Mouse (Mus musculus) urinary bladder, postnatal 4 days (tissue): ENCODE data around the gene Pdx1.
A peak's percentile ranks its signal among the peaks of the same experiment; 100 is the strongest.

Experiments
- DNase-seq, 2 experiments: peaks; one replicate each; pipeline ENCODE4 v3.0.0; 2021 to 2022; ENCODE audit warnings: low spot score in 2 of 2

Gene Pdx1

DNA sequence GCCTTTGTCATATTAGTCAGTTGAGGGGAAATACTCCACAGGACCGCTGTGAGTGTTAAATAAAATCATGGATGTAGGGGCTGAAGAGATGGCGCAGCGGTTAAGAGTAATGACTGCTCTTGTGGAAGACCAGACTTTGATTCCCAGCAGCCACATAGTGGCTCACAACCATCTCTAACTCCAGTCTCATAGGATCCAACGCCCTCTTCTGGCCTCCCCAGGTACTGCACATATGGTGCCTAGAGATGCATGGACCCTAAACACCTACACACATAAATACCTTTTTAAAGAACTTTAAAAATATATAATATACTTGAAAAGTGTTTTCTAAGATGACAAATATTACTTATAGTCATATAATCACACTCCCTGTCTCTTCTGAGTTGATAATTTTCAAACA is 14.6 kb downstream of the Pdx1 start:
- no peak for DNase-seq

DNA sequence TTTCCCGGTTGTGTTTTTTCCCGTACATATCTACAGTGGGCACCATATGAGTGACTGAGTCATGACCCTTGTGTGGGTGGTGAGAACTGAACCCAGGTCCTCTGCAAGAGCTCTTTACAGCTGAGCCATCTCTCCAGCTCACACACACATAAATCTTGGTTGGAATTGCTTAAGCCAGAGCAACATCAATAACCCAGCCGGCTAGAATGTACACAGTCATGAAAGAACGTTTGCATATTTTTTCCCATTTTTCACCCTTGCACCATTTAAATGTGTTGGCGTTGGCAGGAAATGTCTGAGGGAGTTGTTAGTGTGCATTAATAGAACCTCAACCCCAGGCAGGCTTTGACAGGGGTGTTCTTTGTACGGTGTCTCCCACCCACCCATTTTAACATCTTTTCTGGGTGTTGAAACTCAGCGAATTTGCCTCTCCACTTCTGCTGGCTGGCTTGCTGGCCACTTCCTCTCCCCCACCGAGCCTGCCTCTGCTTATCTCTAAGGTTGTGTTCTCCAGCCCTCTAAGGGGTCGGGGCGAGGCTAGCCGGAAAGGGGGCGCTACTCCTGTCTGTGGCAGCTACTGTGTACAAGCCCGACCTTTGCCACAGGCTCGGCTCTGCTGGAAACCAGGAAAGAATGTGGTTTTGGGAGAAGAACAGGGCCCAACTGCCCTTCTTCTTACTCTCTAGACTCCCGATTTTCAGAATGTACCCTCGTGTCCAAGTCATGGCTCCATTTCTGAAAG is 22.2 kb downstream of the Pdx1 start:
- DNase-seq: no peak

DNA sequence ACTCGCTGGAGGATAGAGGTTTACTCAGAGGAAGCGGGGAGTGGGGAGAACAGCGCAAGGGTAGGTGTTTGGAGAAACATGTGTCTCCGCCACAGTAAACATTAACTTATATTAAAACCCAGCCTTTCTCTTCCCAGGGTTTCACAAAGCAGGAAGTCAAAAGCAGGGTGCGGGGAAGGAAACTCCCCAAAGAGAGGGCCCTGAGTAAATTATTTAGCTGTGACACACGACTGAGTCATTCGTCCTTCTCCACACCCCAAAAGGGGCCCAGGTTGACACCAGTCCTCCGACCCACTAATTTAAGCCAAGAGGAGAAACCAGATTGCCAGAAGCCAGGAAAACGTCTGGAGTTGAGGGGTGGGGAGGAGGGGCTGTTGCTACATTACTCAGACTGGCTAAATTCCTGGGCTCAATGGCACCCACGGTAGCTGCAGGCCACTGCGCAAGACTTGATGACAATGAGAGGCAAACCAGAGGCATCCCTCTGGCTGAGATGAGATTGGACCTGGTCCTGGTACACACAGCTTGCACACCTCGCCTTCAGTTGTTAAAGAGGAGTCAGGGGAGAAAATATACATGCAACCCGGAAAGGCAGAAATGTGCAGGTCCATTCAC is 22.9 kb downstream of the Pdx1 start:
- no peak for DNase-seq

DNA sequence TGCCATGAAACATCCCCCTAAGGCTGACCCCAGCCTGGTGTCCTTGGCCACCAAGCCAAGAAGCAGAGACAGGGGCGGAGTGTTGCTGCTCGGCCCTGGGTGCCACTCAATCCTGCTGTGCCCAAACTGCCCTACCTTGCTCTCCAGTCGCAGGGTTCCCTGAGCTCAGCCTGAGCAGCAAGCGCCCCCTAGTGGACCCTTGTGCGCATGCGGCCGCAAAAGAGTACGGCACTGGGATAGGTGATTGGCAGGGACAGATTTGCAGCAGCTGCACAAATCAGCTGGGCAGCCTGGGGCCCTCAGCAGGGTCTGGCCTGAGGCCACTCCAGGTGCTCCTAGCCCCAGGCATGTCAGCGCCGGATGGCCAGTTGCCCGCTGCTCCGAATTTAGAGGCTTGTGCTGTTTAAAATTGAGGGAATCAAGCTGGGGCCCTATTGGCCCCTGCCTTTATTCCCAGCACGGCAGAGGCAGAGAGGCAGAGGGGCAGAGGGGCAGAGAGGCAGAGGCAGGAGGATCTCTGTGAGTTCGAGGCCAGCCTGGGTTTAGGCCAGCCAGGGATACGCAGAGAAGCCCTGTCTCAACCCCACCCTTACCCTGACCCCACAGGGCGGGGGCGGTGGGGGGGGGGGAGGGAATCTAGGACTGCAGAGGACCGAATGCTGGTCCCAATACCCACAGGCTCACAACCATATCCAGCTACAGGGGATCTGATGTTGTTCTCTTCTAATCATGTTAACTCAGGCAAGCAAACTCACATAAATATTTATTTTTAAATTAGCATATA is 23.6 kb downstream of the Pdx1 start:
- peak in 1 of 2 experiments; percentile 74 for DNase-seq

DNA sequence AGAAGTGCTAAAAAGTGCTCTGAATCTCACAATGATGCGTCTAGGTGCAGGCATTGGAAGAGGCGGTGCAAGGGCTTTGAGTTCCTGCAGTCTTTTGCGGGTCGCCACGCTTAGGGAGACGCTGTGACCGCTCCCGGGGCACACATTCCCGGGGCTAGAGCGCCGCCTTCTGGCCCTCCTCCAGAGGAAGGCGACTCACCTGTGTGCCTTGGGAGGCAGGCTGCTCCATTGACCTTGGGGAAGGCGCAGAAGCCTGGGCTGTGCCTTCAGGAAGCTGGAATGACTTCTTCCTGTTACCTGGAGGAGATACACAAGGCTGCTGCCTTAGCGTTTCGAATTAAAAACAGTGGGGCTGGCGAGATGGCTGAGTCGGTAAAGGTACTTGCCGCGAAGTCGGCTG is 24.4 kb downstream of the Pdx1 start:
- no peak for DNase-seq

DNA sequence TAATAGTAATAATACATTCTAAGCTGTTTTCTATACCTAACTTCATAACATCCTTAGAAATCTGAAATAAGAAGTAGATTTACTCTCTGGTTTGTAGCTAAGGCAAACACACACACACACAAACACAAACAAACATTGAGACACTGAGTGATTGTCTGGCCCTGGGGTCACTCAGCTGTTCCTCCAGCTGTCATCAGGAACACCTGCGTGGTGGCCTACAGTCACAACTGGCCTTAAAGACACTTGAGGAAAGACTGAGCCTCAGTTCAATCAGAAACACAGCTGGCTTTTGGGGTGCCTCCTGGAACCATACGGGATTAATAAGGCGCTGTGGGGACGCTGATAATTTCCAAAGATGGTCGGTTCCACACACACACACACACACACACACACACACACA is 27.5 kb downstream of the Pdx1 start:
- DNase-seq: no peak

DNA sequence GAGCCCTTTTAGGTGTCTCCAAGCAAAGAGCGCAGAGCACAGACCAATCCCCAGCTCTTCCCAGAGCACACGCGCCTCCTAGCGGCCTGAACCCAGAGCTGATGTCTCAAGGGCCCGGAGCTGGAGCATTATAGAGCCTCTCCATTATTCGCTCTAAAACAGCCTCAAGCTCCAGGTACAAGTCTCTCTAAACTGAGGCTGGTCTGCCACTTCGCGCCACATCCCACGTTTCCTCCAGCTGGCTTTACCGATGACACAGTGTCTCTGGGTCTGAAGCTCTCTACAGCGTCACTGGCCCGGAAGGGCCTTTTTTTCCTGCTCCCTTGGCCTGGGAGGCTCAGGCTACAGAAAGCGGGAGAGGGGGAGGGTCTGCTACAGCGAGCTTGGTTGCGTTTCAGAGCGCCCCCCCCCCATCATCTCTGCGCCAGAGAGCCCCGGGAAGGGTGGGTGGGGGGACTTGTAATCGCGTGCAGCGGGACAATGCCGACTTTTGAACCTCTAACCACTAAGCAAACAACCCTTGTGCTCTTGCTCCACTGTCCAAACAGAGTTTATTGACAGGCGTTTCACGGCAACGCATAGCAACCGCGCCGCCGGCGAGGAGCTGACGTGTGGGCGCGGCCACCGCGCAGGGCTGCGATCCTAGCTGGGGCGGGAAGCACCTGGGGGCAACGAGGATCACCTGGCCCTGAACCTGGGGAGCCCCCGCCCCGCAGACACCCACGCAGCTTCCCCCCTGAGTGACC is 29.7 kb downstream of the Pdx1 start:
- no peak for DNase-seq

DNA sequence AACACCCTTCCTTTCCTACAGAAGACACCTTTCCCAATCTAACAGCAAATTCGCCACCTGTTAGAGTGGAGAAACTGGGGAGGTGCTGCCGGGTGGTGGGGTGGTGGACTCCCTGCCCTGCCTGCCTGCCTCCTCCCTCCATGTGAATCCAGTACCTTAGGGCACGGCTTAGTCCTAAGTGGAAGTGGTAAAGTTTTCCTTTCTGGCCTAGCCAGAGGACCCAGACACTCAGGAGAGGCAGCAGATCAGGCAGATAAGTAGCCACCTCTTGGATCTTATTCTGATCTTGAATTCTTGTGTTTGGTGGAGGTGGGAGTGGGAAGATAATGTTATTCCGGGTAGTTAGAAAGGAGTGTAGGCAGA is 30.2 kb downstream of the Pdx1 start:
- no peak for DNase-seq

DNA sequence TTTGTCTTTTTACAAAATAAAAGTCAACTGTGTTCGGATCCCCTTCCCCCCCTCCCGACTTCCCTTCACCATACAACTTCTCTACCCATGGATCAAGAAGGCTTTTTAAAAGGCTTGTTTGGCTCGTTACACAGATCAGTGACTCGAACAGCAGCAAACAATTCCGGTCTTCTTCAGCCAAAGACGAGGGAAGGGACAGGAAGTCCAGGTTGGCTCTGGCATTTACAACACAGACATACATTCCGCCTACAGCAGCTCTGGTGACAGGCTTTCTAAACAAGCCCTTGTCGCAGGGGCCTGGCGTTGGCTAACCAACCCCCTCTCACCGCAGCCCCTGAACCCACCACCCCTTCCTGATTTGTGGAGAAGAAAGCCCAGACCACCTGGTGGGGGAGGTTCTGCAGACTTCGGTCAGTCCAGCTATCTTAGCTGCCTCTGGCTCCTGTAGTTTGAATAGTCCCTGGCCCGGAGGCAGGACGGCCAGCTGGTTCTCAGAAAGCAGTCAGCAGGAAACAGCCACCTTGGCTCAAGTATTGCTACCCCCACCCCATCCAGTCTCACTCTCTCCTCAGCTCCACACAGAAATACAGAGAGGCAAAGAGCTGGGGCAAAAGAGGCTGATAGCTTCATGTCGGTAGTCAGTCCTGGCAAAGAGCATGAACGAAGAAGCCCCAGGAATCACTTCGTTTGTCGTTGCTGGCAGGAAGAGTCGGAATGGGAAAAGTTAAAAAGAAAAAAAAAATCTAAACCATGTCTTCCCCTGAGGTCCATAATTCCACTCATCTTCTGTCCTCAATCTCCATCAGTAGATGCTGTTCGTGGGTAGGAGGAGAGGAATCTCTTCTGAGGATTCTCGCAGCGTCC is 31.4 kb downstream of the Pdx1 start:
- DNase-seq: no peak

DNA sequence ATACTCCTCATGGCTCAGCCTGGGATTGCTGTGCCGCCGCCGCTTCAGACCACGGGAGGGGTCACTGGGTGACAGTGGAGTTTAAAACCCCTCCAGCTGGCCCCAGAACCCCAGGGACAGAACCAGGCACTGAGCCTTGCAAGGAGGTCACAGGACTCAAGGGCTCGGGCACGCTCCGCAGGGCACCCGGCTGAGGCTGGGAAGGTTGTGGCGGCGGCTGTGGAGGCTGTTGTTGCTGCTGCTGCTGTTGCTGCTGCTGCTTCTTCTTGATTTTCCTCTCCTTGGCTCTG is 32.0 kb downstream of the Pdx1 start:
- DNase-seq: no peak

DNA sequence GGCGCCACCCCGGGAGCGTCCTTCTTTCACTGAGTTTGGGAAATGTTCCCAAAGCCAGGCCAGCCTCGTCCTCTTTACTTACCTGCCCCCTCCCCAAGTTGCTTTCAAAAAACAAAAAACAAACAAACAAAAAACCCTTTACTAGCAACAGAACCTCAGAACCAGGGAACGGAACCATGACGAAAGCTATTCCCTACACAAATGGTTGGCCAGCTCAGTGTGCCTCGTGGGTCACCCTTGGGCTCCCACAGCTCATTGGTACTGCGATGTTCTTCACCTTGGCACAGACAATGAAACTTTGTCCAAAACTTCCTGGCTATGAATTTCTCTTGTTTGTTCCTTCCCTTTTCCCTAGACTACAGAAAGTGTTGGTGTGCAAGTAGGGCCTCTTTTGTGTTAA is 32.4 kb downstream of the Pdx1 start:
- no peak for DNase-seq

DNA sequence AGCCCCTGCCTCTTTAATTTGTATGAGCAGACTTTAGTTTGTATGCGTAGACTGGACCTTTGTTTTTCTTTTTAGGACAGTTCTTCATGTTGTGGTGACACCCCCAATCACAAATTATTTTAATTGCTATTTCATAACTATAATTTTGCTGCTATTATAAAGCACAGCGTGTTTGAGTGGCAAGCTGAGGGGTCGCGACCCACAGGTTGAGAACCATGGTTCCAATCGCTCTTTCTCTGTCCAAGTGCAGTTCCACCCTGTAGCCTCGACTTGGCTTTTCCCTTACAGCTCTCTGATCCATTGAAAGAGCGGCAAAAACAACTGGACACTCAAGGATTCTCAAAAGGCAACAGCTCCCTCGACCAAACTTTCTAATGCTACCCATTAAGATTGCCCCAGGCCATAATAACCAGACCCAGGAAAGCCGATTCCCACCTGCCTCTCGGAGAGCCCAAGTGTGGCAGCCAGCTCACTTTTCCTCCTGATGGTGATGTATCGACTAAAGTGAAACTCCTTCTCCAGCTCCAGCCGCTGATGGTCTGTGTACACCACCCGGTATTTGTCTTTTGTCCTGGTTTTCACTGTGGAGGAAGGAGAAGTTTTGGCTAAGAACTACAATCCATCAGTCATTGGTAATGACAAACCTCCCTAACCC is 33.1 kb downstream of the Pdx1 start:
- DNase-seq: no peak

DNA sequence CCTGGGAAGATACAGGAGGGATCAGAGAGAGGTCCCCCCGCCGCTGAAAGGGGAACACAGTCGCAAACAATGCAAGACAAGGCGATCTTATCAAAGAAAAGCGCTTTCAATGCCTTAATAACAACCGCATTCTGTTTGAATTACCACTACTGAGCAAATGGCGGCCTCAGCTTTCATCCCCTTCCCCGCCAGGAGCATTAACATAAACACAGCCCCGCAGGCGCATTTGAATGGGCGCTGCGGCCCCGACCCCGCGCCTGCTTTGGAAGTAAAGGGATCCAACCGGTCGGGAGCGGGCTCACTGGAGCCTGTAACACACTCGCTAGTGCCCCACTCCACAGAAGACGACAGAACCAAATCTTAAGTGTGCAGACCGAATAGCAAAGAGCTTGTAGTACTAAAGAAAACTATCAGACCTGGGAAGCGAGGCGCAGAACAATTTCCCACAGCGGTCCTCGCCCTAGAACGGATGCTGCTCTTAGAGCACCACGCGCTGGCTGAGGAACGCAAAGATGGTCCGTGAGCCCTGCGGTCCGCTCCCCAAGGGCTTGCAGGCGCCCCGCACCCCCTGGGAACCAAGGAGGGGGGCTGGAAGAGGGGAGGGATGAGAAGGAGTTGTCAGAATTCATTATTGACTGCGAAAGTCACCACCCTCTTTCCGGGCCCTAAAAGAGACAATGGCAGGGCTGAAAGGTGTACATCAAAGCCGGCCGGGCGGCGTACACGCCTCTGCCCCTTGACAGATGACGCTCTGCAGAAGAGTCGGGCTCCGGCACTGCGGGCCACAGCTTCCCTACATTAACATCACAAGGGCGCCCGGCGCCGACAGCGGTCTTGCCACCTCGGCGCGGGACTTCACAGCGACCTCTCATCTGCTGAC is 34.8 kb downstream of the Pdx1 start:
- no peak for DNase-seq

DNA sequence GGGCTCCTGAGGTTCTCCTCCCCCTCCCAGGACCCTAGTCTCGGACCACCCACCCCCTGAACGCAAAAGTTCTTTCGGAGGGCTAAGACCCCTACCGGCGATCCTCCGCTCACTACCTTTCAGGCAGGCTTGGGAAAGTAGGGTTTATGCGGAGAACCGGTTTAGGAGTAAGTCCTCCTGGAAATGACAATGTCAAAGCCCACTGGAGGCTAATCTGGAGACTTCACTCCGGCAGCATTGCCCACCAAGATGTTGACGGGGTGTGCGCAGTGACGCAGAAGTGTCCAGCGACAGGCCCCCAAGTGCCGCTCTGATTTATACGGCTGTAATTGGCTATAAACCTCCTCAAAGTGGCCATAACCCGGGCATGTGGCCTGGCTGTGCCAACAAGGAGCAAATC is 35.4 kb downstream of the Pdx1 start:
- no peak for DNase-seq

DNA sequence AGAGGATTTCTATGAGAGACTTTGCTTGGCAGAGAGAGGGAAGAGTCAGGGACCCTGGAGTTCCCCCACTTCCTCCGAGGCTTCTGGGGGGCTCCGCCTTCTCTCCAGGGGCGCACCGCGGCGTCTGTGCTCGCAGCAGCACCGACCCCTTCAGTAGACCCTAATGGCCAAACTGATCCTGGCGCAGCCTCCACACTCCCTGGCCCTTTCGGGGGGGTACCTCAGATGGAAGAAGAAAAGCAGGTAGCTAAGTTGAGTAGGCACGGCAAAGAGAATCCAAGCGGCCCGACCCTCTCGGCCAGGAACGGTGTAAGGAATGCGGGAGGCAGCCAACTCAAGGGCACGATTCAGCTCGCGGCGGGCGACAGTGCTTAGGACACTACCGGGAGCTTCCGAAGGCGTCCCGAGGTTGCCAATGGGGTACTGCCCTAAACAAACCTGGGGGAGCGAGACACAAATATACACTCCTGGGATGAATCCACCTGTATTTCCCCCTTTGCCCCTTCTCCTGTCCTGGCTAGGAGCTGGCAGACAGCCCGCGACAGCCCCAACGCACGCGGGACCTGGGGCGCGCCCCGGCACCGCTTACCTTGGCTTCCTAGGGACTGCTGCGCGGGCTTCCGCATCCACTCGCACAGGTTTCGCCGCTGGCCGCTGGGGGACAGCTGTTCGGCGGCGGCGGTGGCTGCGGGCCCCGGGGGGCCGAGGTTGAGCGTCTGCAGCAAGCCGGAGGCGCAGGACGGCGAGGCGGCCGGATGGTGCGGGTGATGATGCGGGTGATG is 36.3 kb downstream of the Pdx1 start:
- DNase-seq: no peak

DNA sequence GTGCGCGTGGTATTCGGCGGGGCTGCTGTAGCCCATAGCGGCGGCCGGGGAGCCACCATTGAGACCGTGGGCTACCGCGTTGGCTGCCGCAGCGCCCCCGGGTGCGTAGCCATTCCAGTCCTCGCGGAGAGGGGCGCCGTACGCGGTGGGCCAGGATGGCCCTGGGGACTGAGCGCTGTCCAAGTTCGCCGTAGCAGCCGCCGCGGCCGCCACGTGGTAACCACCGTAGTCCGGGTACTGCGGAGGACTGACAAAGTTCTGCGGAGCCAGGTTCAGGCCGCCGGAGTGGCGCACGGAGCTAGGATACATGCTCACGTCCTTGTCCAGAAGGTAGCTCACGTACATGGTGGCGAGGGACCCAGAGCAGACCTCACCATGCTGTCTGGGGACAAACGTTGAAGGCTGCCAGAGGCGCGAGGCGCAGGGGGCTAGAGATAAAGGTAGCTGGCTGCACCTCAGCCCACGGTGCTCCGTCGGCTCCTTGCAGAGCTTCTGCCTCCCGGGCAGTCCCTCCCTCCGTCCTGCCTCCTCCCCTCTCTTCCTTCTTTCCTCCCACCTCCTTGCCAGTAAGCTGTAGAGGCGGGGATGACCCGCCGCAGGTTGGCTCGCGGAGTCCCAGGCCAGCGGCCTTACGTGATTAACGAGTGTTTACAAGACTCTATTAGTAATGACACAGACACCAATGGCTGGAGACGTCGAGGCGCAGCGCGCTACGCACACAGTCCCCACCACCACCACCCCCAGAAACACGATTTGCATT is 37.1 kb downstream of the Pdx1 start, which contains the start of gene Cdx2:
TSS of gene Cdx2 (minus strand) at position 633 of the 760 bp plus-strand sequence.
- DNase-seq: no peak

DNA sequence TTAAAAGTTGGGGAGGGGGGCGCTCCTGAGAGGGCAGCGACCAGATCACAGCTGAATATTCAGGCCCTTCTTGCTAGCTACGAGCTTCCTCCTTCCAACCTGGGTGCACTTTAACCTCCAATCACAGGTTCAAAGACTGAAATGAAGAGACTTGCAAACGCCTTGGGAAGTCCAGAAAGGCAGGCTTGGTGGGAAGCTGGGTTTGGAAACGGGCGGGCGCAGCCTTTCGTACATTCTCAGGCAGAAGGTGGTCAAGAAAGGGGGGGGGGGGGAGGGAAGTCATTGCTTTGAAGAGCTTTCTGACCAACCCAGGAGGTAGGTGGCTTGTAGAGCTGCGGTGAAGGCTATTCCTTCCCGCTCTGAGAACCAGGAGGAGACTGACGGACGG is 37.6 kb downstream of the Pdx1 start:
- DNase-seq: no peak

DNA sequence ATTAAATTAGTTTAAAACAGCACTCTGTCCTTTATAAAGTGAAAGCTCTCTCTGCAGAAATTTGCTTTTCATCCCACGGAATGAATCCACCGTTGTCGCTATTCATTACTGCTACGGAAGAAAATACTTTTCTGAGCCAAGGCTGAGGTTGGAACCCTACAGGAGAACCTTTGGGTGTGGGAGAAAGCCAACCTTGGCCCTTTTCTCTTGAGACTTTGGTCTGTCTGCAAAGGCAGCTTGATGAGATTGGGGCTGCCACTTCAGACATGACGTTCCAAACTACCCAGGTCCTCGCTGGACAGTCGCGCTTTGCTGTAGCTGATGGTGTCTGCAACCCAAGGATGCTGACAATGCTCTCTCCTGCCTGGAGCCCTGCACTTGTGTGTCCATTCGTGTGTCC is 38.7 kb downstream of the Pdx1 start:
- DNase-seq: no peak
